Mouse (Mus musculus) brown adipose tissue, adult 24 weeks (tissue): ENCODE data around the gene Mta1. TPM values are rescaled to one million over a fixed set of nuclear protein-coding genes. Genes with fewer than 3 reads are reported as not detected.

Experiments
- H3K27ac ChIP-seq: fragments of 200-500 bp; replicated peaks from 2 replicates; pipeline ENCODE4 v1.5.1; 2012; ENCODE audit warnings: low read depth, mild to moderate bottlenecking, low read length
- H3K4me1 ChIP-seq: fragments of 200-500 bp; 2 replicates; pipeline ENCODE4 v1.6.1; 2012; ENCODE audit warnings: low read length, mixed read lengths; ENCODE audit not compliant: control insufficient read depth, insufficient read depth, insufficient read length
- H3K4me3 ChIP-seq: fragments of 200-500 bp; 2 replicates; pipeline ENCODE4 v1.5.1; 2012; ENCODE audit warnings: low read depth, mild to moderate bottlenecking, low read length, moderate library complexity; ENCODE audit not compliant: insufficient read depth
- polyA plus RNA-seq: library from polyadenylated mRNA; stranded (reverse); fragments of >200 nt; gene quantifications from 2 replicates; pipeline ENCODE4 v1.2.4, GENCODE M21; 2012; ENCODE audit not compliant: missing spikeins, insufficient read depth, insufficient read length

Mta1 gene
- polyA plus RNA-seq, 1 experiment = 20.6 TPM

GRCm38 (mm10) chr12:113156540-113156929, 58.5 kb downstream of the Mta1 start:
- Histone ChIP-seq H3K4me3 (peak overlapping the region; percentile 59), H3K27ac (no peak overlapping the region), H3K4me1 (peaks cover 2% of the 10 kb centered on the region; the same call in 1 of the 2 replicates)

GRCm38 (mm10) chr12:113157002-113157401, 58.9 kb downstream of the Mta1 start:
- Histone ChIP-seq H3K4me3 (no peak overlapping the region), H3K27ac (no peak overlapping the region), H3K4me1 (peaks cover 2% of the 10 kb centered on the region; the same call in 1 of the 2 replicates)

- H3K4me3 ChIP-seq = no peak overlapping the region
- H3K27ac ChIP-seq = no peak overlapping the region
- H3K4me1 ChIP-seq = peaks cover 2% of the 10 kb centered on the region; the same call in 1 of the 2 replicates
These were observed 59.4 kb downstream of the Mta1 start for GRCm38 (mm10) chr12:113157521-113157920.

GRCm38 (mm10) chr12:113157971-113158370, 59.9 kb downstream of the Mta1 start:
- no peak overlapping the region for H3K27ac ChIP-seq
- peaks cover 2% of the 10 kb centered on the region; the same call in 1 of the 2 replicates for H3K4me1 ChIP-seq
- H3K4me3 ChIP-seq = no peak overlapping the region

GRCm38 (mm10) chr12:113163561-113164006, 65.5 kb downstream of the Mta1 start:
- H3K4me3 ChIP-seq = no peak overlapping the region

GRCm38 (mm10) chr12:113168031-113168536, 70.0 kb downstream of the Mta1 start:
- Histone ChIP-seq H3K4me1 (no peaks in the 10 kb centered on the region), H3K27ac (no peak overlapping the region), H3K4me3 (no peak overlapping the region)

More at GRCm38 (mm10) chr12:113163561-113164006, 65.5 kb downstream of the Mta1 start:
- H3K4me1 ChIP-seq = no peaks in the 10 kb centered on the region
- H3K27ac ChIP-seq = no peak overlapping the region

GRCm38 (mm10) chr12:113176960-113177725, 79.1 kb downstream of the Mta1 start:
- no peak overlapping the region for H3K27ac ChIP-seq
- no peaks in the 10 kb centered on the region for H3K4me1 ChIP-seq
- no peak overlapping the region for H3K4me3 ChIP-seq

- Histone ChIP-seq H3K27ac (no peak overlapping the region), H3K4me3 (no peak overlapping the region), H3K4me1 (no peaks in the 10 kb centered on the region)
These were observed 82.9 kb downstream of the Mta1 start for GRCm38 (mm10) chr12:113181020-113181419.

- Histone ChIP-seq H3K4me3 (no peak overlapping the region), H3K27ac (no peak overlapping the region), H3K4me1 (peaks cover 4% of the 10 kb centered on the region; the same call in 1 of the 2 replicates)
These were observed 86.9 kb downstream of the Mta1 start for GRCm38 (mm10) chr12:113184945-113185344.

GRCm38 (mm10) chr12:113185442-113186291, 87.6 kb downstream of the Mta1 start, which contains the start of gene Tmem121:
Gene Tmem121, plus strand, starts transcription at chr12:113185930.
- H3K4me3 ChIP-seq = peak within 1 kb of the TSS; percentile 36

GRCm38 (mm10) chr12:113186326-113187010, 88.4 kb downstream of the Mta1 start:
- peak overlapping the region; percentile 36; the same call in 1 of the 2 replicates for H3K4me3 ChIP-seq
- H3K27ac ChIP-seq = no peak overlapping the region
- H3K4me1 ChIP-seq = peaks cover 4% of the 10 kb centered on the region; the same call in 1 of the 2 replicates

More at GRCm38 (mm10) chr12:113185442-113186291, 87.6 kb downstream of the Mta1 start, which contains the start of gene Tmem121:
- H3K27ac ChIP-seq = no peak within 1 kb of the TSS
- H3K4me1 ChIP-seq = peaks cover 4% of the 10 kb centered on the region; the same call in 1 of the 2 replicates

Other genes starting within 250 kb of the Mta1 start
- not detected in 2 replicates for gene Gpr132, start 230.1 kb upstream of the Mta1 start, polyA plus RNA-seq
- 2.2 and 3.2 TPM in 2 replicates for gene Jag2, start 168.5 kb upstream of the Mta1 start, polyA plus RNA-seq
- 19.4 and 23.6 TPM in 2 replicates for gene Nudt14, start 156.2 kb upstream of the Mta1 start, polyA plus RNA-seq
- 10.1 and 10.9 TPM in 2 replicates for gene Btbd6, start 121.8 kb upstream of the Mta1 start, polyA plus RNA-seq
- 11.1 and 12.2 TPM in 2 replicates for gene Brf1, start 97.6 kb upstream of the Mta1 start, polyA plus RNA-seq
- 8.8 and 15.8 TPM in 2 replicates for gene Pacs2, start 83.8 kb upstream of the Mta1 start, polyA plus RNA-seq
- not detected in 2 replicates for gene Tex22, start 23.8 kb upstream of the Mta1 start, polyA plus RNA-seq
- gene Crip2, start 42.0 kb downstream of the Mta1 start, polyA plus RNA-seq = 29.0 and 29.8 TPM in 2 replicates
- gene Crip1, start 48.0 kb downstream of the Mta1 start, polyA plus RNA-seq = 117 and 127 TPM in 2 replicates
- gene Tedc1, start 58.1 kb downstream of the Mta1 start, polyA plus RNA-seq = not detected in 2 replicates
- gene Tmem121, start 87.7 kb downstream of the Mta1 start, polyA plus RNA-seq = not detected in 2 replicates